Mouse (Mus musculus) limb, embryonic 14.5 days (tissue): ENCODE data around the gene Hoxc10. TPM values are rescaled to one million over a fixed set of nuclear protein-coding genes. Genes with fewer than 3 reads are reported as not detected.
A peak's percentile ranks its signal among the peaks of the same experiment; 100 is the strongest.

Source experiments
- ATAC-seq: fragments of 200-750 bp; cut with Nextera tagmentation; 2 replicates; pipeline ENCODE4 v1.8.0; 2017; ENCODE audit warnings: low read depth, moderate number of reproducible peaks, moderate TSS enrichment; ENCODE audit not compliant: low FRiP score
- DNase-seq: peaks from one replicate; pipeline ENCODE4 v3.0.0-alpha.2; 2015; ENCODE audit warnings: low spot score
- H3K27ac ChIP-seq: fragments of 300-500 bp; sonication (generic); replicated peaks from 2 replicates; pipeline ENCODE4 v1.5.1; 2014; ENCODE audit warnings: low read depth, mild to moderate bottlenecking, low read length, moderate library complexity, mixed read lengths
- H3K27me3 ChIP-seq: fragments of 300-500 bp; sonication (generic); 2 replicates; pipeline ENCODE4 v1.6.1; 2014; ENCODE audit warnings: low read length, mixed read lengths; ENCODE audit not compliant: control insufficient read depth, insufficient read depth
- H3K36me3 ChIP-seq: fragments of 300-500 bp; sonication (generic); 2 replicates; pipeline ENCODE4 v1.6.1; 2014; ENCODE audit warnings: mild to moderate bottlenecking, low read length, moderate library complexity, mixed read lengths; ENCODE audit not compliant: control insufficient read depth, insufficient read depth
- H3K4me1 ChIP-seq: fragments of 300-500 bp; sonication (generic); 2 replicates; pipeline ENCODE4 v1.6.1; 2014; ENCODE audit warnings: antibody characterized with exemption, low read length, mixed read lengths; ENCODE audit not compliant: control insufficient read depth, insufficient read depth
- H3K4me2 ChIP-seq: fragments of 300-500 bp; sonication (generic); replicated peaks from 2 replicates; pipeline ENCODE4 v1.6.1; 2014; ENCODE audit warnings: low read depth, mild to moderate bottlenecking, low read length, moderate library complexity; ENCODE audit not compliant: severe bottlenecking
- H3K4me3 ChIP-seq: fragments of 300-500 bp; sonication (generic); replicated peaks from 2 replicates; pipeline ENCODE4 v1.5.1; 2014; ENCODE audit warnings: low read length
- H3K9ac ChIP-seq: fragments of 300-500 bp; sonication (generic); 2 replicates; pipeline ENCODE4 v1.6.1; 2014; ENCODE audit warnings: mild to moderate bottlenecking, low read depth, low read length, moderate library complexity; ENCODE audit not compliant: severe bottlenecking
- H3K9me3 ChIP-seq: fragments of 300-500 bp; sonication (generic); 2 replicates; pipeline ENCODE4 v1.6.1; 2016; ENCODE audit warnings: low read length; ENCODE audit not compliant: control insufficient read depth
- POLR2A ChIP-seq: fragments of 200-500 bp; IDR thresholded peaks from 2 replicates; pipeline ENCODE4 v1.8.0; 2012; ENCODE audit warnings: inconsistent platforms, mild to moderate bottlenecking, moderate library complexity, borderline replicate concordance; ENCODE audit not compliant: insufficient read depth, insufficient read length; ENCODE audit errors: extremely low read depth
- WGBS: fragments of 180-500 bp; shearing (Covaris S2); extraction: QIAGEN DNeasy Blood & Tissue Kit; methylation state at CpG from one replicate; pipeline ENCODE4 v1.1.7; 2014; 5-methylcytosine and 5-hydroxymethylcytosine counted together
- polyA plus RNA-seq, 2 experiments: library from polyadenylated mRNA; depleted of rRNA in 1 of 2; stranded (reverse) in 1 of 2; unstranded in 1 of 2; fragments of >200 nt; fragmentation: Nextera tagmentation in 1 of 2; extraction: Ambion mirVana in 1 of 2; gene quantifications; 2 replicates each; pipeline versions ENCODE4 v1.2.1 to v1.2.3; 2012 to 2014

The Hoxc10 gene
- polyA plus RNA-seq, 2 experiments, result 5.8 to 14.3 TPM

GRCm38 (mm10) chr15:102976631-102977422, 10.2 kb downstream of the Hoxc10 start:
- WGBS, result 1% methylated on average over 37 of the region's 37 CpGs
- peaks cover 96% of the 10 kb centered on the region for H3K27me3 ChIP-seq
- peak overlapping the region; percentile 46 for H3K9ac ChIP-seq
- no peaks in the 10 kb centered on the region for H3K9me3 ChIP-seq
- peaks cover 9% of the 10 kb centered on the region for H3K4me1 ChIP-seq
- H3K4me2 ChIP-seq, result peak overlapping the region; percentile 43
- no peak for TF ChIP-seq POLR2A
- 0 out of 2 replicates have a peak overlapping the region, but pooled peaks have one; percentile 38 for H3K27ac ChIP-seq
- no peaks in the 10 kb centered on the region for H3K36me3 ChIP-seq
- no peak for ATAC-seq
- no peak for DNase-seq
- peak overlapping the region; percentile 26 for H3K4me3 ChIP-seq

- Histone ChIP-seq H3K36me3 (no peaks in the 10 kb centered on the region), H3K4me2 (peak overlapping the region; percentile 43), H3K27ac (no peak overlapping the region), H3K27me3 (peaks cover 95% of the 10 kb centered on the region), H3K9me3 (no peaks in the 10 kb centered on the region), H3K4me3 (peak overlapping the region; percentile 26), H3K9ac (peak overlapping the region; percentile 46), H3K4me1 (peaks cover 9% of the 10 kb centered on the region)
- no peak for DNase-seq
- ATAC-seq, result no peak
- TF ChIP-seq POLR2A, result no peak
- 3% methylated on average over 16 of the region's 16 CpGs for WGBS
Observed at GRCm38 (mm10) chr15:102977423-102977974, 10.9 kb downstream of the Hoxc10 start.

DNA sequence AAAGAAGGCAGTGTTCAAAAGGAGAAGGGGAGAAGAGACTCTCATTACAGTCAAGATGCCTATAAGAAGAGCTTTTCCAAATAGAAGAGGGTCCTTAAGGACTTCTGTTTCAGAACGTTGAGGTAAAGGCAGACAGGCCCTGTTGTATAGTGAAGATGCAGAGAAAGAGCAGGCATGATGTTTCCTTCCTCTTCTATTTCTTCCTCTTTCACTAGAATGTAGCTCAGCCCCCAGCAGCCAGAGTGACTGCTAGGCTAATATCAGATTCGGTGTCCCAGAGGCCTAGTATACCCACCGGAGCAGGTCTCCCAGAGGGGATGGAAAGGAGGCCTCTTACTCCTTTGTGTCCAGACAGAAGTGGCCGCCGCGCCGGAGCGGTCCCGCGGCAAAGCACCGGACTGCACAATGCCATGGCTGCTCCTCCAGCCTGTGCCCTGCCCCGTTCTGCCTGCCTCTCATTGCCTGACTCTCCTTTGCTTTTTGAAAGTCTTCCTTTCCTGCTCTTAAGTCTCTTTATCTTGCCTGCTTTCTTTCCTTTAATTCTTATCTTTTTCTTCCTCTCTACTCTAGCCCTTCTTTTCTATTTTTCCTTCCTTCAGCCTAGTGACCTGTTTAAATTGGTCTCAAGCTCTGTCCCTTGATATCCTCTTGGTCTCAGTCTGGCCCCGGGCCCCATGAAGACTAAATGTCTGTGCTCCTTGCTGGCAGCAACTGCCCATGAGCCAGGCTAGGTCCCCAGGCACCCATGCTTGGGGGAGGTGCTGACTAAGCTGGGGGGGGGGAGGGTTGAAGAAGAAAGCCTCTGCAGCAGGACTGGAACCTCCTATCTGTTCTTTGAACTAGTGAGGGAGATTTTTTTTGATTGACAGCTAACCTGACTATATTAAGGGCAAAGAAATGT, 12.3 kb downstream of the Hoxc10 start:
- Histone ChIP-seq H3K27ac (no peak overlapping the region), H3K9ac (0 out of 2 replicates have a peak overlapping the region, but pooled peaks have one; percentile 13), H3K4me2 (peak overlapping the region; percentile 25; the same call in 1 of the 2 replicates), H3K9me3 (no peaks in the 10 kb centered on the region), H3K4me1 (peaks cover 9% of the 10 kb centered on the region), H3K36me3 (no peaks in the 10 kb centered on the region), H3K4me3 (no peak overlapping the region), H3K27me3 (peaks cover 94% of the 10 kb centered on the region)
- DNase-seq (no peak), ATAC-seq (no peak)
- no peak for TF ChIP-seq POLR2A
- WGBS, result 5% methylated on average over 13 of the region's 13 CpGs

DNA sequence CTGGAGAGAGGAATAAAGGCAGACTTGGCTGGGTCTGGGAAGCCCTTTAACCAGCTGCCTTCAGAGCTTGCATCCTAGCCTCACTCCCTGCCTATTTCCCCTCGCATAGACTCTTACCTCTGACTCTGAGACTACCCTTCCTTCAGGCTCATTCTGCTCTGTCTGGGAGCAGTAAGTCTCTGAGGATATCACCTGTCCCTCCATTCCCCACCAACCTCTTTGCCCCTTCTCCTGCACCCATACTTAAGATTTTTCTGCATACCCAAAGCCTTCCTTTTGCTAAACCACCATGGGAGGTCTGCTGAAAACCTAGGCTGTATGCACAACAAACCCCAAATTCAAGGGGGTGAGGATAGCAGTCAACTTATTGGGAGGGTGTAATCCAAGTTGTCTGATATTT, 13.3 kb downstream of the Hoxc10 start:
- 0% methylated on average over 1 of the region's 1 CpGs for WGBS
- Histone ChIP-seq H3K27ac (no peak overlapping the region), H3K9me3 (no peaks in the 10 kb centered on the region), H3K4me2 (no peak overlapping the region), H3K4me3 (no peak overlapping the region), H3K4me1 (peaks cover 9% of the 10 kb centered on the region), H3K9ac (no peak overlapping the region), H3K27me3 (peaks cover 95% of the 10 kb centered on the region), H3K36me3 (no peaks in the 10 kb centered on the region)
- no peak for DNase-seq
- ATAC-seq, result no peak
- no peak for TF ChIP-seq POLR2A

GRCm38 (mm10) chr15:102980352-102980751, 13.8 kb downstream of the Hoxc10 start:
- Histone ChIP-seq H3K9me3 (no peaks in the 10 kb centered on the region), H3K36me3 (no peaks in the 10 kb centered on the region), H3K27ac (no peak overlapping the region), H3K27me3 (peaks cover 95% of the 10 kb centered on the region), H3K4me1 (peaks cover 9% of the 10 kb centered on the region), H3K4me3 (peak overlapping the region; percentile 42; the same call in 1 of the 2 replicates), H3K4me2 (peak overlapping the region; percentile 62; the same call in 1 of the 2 replicates), H3K9ac (no peak overlapping the region)
- DNase-seq (no peak), ATAC-seq (no peak)
- TF ChIP-seq POLR2A, result no peak
- WGBS, result 3% methylated on average over 11 of the region's 11 CpGs
